Mouse (Mus musculus): ENCODE results near the gene Hnf4a. TPM values are rescaled to one million over a fixed set of nuclear protein-coding genes. Genes with fewer than 3 reads are reported as not detected.

Gene Hnf4a
- polyA plus RNA-seq (2014; fragmentation: Illumina TruSeq; extraction: RNeasy Lipid Tissue Mini Kit (QIAGEN cat#74804); ENCODE audit: low read depth, low replicate concordance), result not detected

GRCm38 (mm10) chr2:163506300-163507004 lies at the start of gene Hnf4a:
Gene Hnf4a (plus strand): TSS chr2:163506808.

GRCm38 (mm10) chr2:163472466-163472851 lies 34.1 kb upstream of the Hnf4a start, which contains the start of gene Fitm2:
Gene Fitm2 (minus strand): TSS chr2:163472629.

GRCm38 (mm10) chr2:163492018-163492417 lies 14.6 kb upstream of the Hnf4a start, which contains the start of gene R3hdml:
Gene R3hdml (plus strand): TSS chr2:163492318.

GRCm38 (mm10) chr2:163602101-163602971 lies 95.7 kb downstream of the Hnf4a start, which contains the start of gene Ttpal:
Gene Ttpal (plus strand): TSS chr2:163602314.

Other genes starting within 250 kb of the Hnf4a start
- not detected for gene Jph2, start 108.8 kb upstream of the Hnf4a start, polyA plus RNA-seq (2014; fragmentation: Illumina TruSeq; extraction: RNeasy Lipid Tissue Mini Kit (QIAGEN cat#74804); ENCODE audit: low read depth, low replicate concordance)
- gene Oser1, start 82.1 kb upstream of the Hnf4a start, polyA plus RNA-seq (2014; fragmentation: Illumina TruSeq; extraction: RNeasy Lipid Tissue Mini Kit (QIAGEN cat#74804); ENCODE audit: low read depth, low replicate concordance), result 51.5 TPM
- not detected for gene Gdap1l1, start 68.3 kb upstream of the Hnf4a start, polyA plus RNA-seq (2014; fragmentation: Illumina TruSeq; extraction: RNeasy Lipid Tissue Mini Kit (QIAGEN cat#74804); ENCODE audit: low read depth, low replicate concordance)
- gene Fitm2, start 34.2 kb upstream of the Hnf4a start, polyA plus RNA-seq (2014; fragmentation: Illumina TruSeq; extraction: RNeasy Lipid Tissue Mini Kit (QIAGEN cat#74804); ENCODE audit: low read depth, low replicate concordance), result 75.2 TPM
- not detected for gene R3hdml, start 14.5 kb upstream of the Hnf4a start, polyA plus RNA-seq (2014; fragmentation: Illumina TruSeq; extraction: RNeasy Lipid Tissue Mini Kit (QIAGEN cat#74804); ENCODE audit: low read depth, low replicate concordance)
- 35.2 TPM for gene Ttpal, start 95.5 kb downstream of the Hnf4a start, polyA plus RNA-seq (2014; fragmentation: Illumina TruSeq; extraction: RNeasy Lipid Tissue Mini Kit (QIAGEN cat#74804); ENCODE audit: low read depth, low replicate concordance)
- gene Serinc3, start 138.3 kb downstream of the Hnf4a start, polyA plus RNA-seq (2014; fragmentation: Illumina TruSeq; extraction: RNeasy Lipid Tissue Mini Kit (QIAGEN cat#74804); ENCODE audit: low read depth, low replicate concordance), result 1,406 TPM
- gene Pkig, start 151.6 kb downstream of the Hnf4a start, polyA plus RNA-seq (2014; fragmentation: Illumina TruSeq; extraction: RNeasy Lipid Tissue Mini Kit (QIAGEN cat#74804); ENCODE audit: low read depth, low replicate concordance), result 27.9 TPM
- 0.35 TPM for gene Ada, start 243.4 kb downstream of the Hnf4a start, polyA plus RNA-seq (2014; fragmentation: Illumina TruSeq; extraction: RNeasy Lipid Tissue Mini Kit (QIAGEN cat#74804); ENCODE audit: low read depth, low replicate concordance)

Data from adrenal gland, adult 10 weeks (tissue).